Mouse (Mus musculus): ENCODE measurements around the gene Palb2. TPM values are rescaled to one million over a fixed set of nuclear protein-coding genes. Genes with fewer than 3 reads are reported as not detected.

Palb2 gene
- 1 to 10 TPM; 5.1 to 8.1 TPM for total RNA-seq (2023)

GRCm38 (mm10) chr7:122132497-122133337 lies at the start of gene Palb2, which contains the start of gene Dctn5:
TSS of gene Palb2 (minus strand) at chr7:122132985.
TSS of gene Dctn5 (plus strand) at chr7:122133041.

DNA sequence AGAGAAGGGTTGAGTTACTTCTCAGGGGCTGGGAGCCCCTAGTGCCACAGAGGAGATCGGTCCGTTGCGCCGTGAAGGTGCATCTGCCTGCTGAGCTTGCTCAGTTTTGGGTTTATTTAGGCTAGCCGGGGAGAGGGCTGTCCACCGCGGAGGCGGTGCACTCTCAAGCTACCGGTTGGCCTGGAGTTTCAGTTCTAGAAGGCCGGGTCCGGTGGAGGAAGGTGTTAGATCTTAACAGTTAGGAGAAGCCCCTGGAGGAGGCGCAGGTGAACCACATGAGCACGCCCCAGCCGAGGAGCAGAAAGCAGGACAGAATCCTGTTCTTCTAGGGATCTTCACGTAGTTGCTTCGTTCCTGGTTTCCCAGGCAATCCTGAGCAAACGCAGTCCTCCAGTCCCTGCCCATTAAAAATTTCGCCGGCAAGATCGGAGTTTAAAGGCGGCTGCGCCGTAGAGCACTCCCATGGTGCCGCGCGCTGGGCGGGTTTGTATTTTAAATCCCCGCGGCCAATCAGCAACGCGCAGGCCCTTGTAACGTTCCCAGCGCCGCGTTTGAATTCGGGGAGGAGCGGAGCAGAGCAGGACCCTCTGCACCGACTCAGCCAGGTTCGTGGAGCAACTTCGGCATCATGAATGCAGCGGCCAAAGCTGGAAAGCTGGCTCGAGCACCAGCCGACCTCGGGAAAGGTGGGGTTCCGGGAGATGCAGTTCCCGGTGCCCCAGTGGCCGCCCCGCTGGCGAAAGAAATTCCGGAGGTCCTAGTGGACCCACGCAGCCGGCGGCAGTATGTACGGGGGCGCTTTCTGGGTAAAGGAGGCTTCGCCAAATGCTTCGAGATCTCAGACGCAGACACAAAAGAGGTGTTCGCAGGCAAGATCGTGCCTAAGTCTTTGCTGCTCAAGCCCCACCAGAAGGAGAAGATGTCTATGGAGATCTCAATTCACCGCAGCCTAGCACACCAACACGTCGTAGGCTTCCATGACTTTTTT lies 26.4 kb upstream of the Palb2 start, which contains the start of gene Plk1:
Gene Plk1, plus strand, starts transcription at position 525 of the 988 bp plus-strand sequence.

DNA sequence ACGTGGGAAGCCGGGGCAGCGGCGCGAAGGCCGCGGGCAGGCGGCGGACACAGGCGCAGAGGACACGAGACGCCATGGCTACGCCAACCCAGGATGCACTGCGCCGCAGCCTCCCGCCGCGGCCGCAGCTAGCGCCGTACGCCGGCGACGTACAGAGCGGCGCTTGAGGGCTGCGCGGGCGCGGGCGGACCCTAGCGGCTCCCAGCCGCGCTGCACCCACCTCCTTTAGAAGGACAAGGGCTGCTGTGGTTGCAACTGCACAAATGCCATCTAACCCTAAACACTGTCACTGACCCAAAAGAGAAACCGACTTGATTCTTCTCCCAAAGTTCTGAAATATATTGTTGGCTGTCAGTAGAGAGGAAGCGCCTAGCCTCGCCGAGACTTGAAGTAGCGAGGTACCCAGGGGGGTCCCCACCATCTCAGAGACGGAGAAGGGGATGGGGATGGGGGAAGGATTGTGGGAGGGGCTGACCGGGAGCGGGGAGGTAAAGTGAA lies 31.0 kb downstream of the Palb2 start, which contains the start of gene Ndufab1:
Gene Ndufab1, minus strand, starts transcription at position 140 of the 498 bp plus-strand sequence.

DNA sequence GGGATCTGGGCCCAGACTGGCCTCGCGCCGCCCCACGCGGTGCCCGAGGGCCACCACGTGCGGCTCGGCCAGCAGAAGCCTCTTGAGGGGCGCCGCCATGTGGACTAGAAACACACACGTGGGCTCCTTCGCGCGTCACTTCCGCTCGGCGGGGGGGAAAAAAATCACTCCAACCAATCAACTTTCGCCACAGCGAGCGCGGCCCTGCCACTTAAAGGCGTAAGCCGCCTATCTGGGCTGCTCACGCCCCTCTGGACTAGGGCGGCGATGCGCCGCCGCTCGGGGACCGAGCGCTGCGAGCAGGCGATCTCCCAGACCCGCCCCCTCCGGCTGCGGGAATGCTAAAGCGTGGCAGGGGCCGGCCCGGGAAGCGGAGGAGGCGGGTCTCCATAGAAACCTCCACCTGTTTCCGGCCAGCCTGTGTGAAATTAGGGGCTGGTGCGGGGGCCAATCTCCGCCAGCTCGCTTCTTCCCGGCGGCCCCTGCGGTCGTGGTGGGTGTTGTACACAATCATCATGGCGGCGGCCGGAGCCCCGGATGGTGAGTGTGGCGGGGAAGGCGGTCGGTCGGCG lies 65.8 kb downstream of the Palb2 start, which contains the start of the genes Ubfd1 and Ears2:
Gene Ubfd1, plus strand, starts transcription at position 231 of the 572 bp plus-strand sequence.
Gene Ears2, minus strand, starts transcription at position 319 of the 572 bp plus-strand sequence.

Other genes with a start within 250 kb of the Palb2 start
- 10 to 100 TPM in 1 of 2 experiments, 1 to 10 TPM in 1; 9.9 to 10.4 TPM for gene Cog7, start 151.3 kb downstream of the Palb2 start, total RNA-seq (2023)
- 10 to 100 TPM; 16.3 to 16.6 TPM for gene Gga2, start 111.8 kb downstream of the Palb2 start, total RNA-seq (2023)
- 10 to 100 TPM; 11.7 to 17.6 TPM for gene Ubfd1, start 65.8 kb downstream of the Palb2 start, total RNA-seq (2023)
- 1 to 10 TPM; 1.7 to 1.8 TPM for gene Ears2, start 65.7 kb downstream of the Palb2 start, total RNA-seq (2023)
- 10 to 100 TPM; 37.9 to 52.5 TPM for gene Ndufab1, start 31.1 kb downstream of the Palb2 start, total RNA-seq (2023)
- gene Dctn5, start 56 bp upstream of the Palb2 start, total RNA-seq (2023), result 10 to 100 TPM; 52.6 to 55.7 TPM
- 10 to 100 TPM; 46.3 to 48.2 TPM for gene Plk1, start 26.5 kb upstream of the Palb2 start, total RNA-seq (2023)
- gene Ern2, start 53.2 kb upstream of the Palb2 start, total RNA-seq (2023), result not detected
- gene Chp2, start 86.5 kb upstream of the Palb2 start, total RNA-seq (2023), result under 1 TPM; 0.53 to 0.56 TPM
- gene Prkcb, start 155.8 kb upstream of the Palb2 start, total RNA-seq (2023), result 100 to 1,000 TPM; 215 to 233 TPM